Mouse (Mus musculus) liver, adult 2 months (tissue): Measurements from ENCODE around the gene Six6.

Experiments used
- CTCF ChIP-seq: fragments of 200-500 bp; IDR thresholded peaks from 2 replicates; pipeline ENCODE4 v1.5.1; 2011; ENCODE audit warnings: low read depth, low read length, control low read depth
- POLR2A ChIP-seq: fragments of 200-500 bp; IDR thresholded peaks from 2 replicates; pipeline ENCODE4 v1.6.1; 2011; ENCODE audit warnings: low read length, control low read depth; ENCODE audit not compliant: insufficient read depth; ENCODE audit errors: extremely low read depth

- TF ChIP-seq CTCF (no peak), POLR2A (no peak)
Measured at GRCm38 (mm10) chr12:72945301-72946063, 5.8 kb downstream of the Six6 start.
